ENCODE assay signal across 19 mouse cellular contexts in the genomic region with DNA sequence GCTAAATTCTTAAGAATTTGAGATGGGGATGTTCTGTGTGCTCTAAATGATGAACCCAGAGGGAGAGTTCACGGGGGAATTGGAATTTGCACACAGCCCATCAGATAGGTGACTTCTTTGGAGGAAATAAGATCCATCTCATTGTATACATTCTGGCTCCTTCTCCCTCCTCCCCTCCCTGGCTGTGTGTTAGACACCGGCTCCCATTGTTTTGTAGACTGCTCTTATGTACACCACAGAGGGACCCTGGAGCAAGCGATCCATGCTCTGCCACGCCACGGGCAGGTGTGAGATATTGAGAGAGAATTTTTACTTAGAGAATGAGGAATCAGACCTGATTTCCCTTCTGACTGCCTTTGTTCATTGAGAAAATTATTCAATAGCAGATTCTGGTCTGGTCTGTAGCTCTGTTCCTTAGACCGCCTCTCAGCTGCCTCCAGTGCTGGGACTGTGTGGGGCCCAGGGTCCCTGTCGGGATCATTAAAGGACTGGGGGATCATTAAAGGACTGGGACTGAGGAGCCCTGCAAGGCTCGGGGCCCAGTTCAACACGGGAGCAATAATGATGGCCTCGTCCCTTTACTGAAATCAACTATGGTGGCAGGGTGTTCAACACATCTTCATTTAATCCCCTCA.
DNase-seq lines count a peak whose midpoint lies in the region; ATAC-seq and TF ChIP-seq lines count a peak whose summit lies in the region.
"Had no signal": no experiment of that assay in that cellular context is flagged by ENCODE, and none has a peak within 500 bp of the region (broad histone marks: within the 10 kb centered on the region; RNA-seq: fewer than 3 reads in every experiment).

No protein-coding gene starts in this region.

- H3K27me3 ChIP-seq in cerebellum, adult 2 months (ENCODE audit: control insufficient read depth, insufficient read depth, low read length) = no peaks in the 10 kb centered on the region
- H3K27me3 ChIP-seq in hindbrain, embryonic 12.5 days = no peaks in the 10 kb centered on the region
- H3K27me3 ChIP-seq in hindbrain, embryonic 16.5 days (replicated peaks; ENCODE audit: control insufficient read depth, insufficient read depth, low read length) = no peaks in the 10 kb centered on the region; the same call in 1 of the 2 replicates
- H3K27me3 ChIP-seq in forebrain, embryonic 14.5 days (replicated peaks; ENCODE audit: control insufficient read depth, insufficient read depth, low read length) = no peaks in the 10 kb centered on the region
- H3K27me3 ChIP-seq in midbrain, postnatal 0 days (ENCODE audit: insufficient read depth, low read length) = no peaks in the 10 kb centered on the region
- H3K27me3 ChIP-seq: neural tube, embryonic 12.5 days had no signal

- H3K27ac ChIP-seq in cerebellum, adult 2 months (ENCODE audit: insufficient read depth, low read length) = 0 out of 2 replicates have a peak overlapping the region, but pooled peaks have one; percentile 28
- H3K27ac ChIP-seq in hindbrain, embryonic 12.5 days = peak overlapping the region; percentile 46; the same call in 1 of the 2 replicates
- H3K27ac ChIP-seq in hindbrain, embryonic 16.5 days (ENCODE audit: low read depth, low read length) = no peak overlapping the region
- peak overlapping the region; percentile 48; the same call in 1 of the 2 replicates for H3K27ac ChIP-seq in forebrain, embryonic 14.5 days (ENCODE audit: low read depth, low read length)
- H3K27ac ChIP-seq in midbrain, postnatal 0 days (ENCODE audit: low read depth, low read length) = no peak overlapping the region
- H3K27ac ChIP-seq: limb, embryonic 10.5 days; neural tube, embryonic 12.5 days had no signal

- no peaks in the 10 kb centered on the region for H3K9me3 ChIP-seq in hindbrain, embryonic 12.5 days (replicated peaks)
- no peaks in the 10 kb centered on the region for H3K9me3 ChIP-seq in hindbrain, embryonic 16.5 days (ENCODE audit: control insufficient read depth, low read length)
- no peaks in the 10 kb centered on the region for H3K9me3 ChIP-seq in forebrain, embryonic 14.5 days (replicated peaks; ENCODE audit: control insufficient read depth, low read length)
- H3K9me3 ChIP-seq in midbrain, postnatal 0 days (ENCODE audit: low read length) = no peaks in the 10 kb centered on the region
- H3K9me3 ChIP-seq: limb, embryonic 10.5 days had no signal

- H3K4me2 ChIP-seq in hindbrain, embryonic 12.5 days (replicated peaks) = no peak overlapping the region
- no peak overlapping the region for H3K4me2 ChIP-seq in hindbrain, embryonic 16.5 days (ENCODE audit: low read length)
- no peak overlapping the region for H3K4me2 ChIP-seq in forebrain, embryonic 14.5 days (ENCODE audit: low read length)
- no peak overlapping the region for H3K4me2 ChIP-seq in midbrain, postnatal 0 days (ENCODE audit: low read depth, low read length, poor library complexity, severe bottlenecking)
- H3K4me2 ChIP-seq: liver, embryonic 11.5 days; neural tube, embryonic 12.5 days had no signal

- TF ChIP-seq POLR2A in cerebellum, adult 2 months (IDR thresholded peaks at IDR 0.05; ENCODE audit: borderline replicate concordance, insufficient read depth, low read length) = no peak

- ATAC-seq in hindbrain, embryonic 12.5 days (ENCODE audit: low FRiP score) = peak; percentile 62
- ATAC-seq in hindbrain, embryonic 16.5 days = no peak
- no peak for ATAC-seq in forebrain, embryonic 14.5 days
- 0 out of 2 replicates have a peak, but pooled peaks have one; percentile 31 for ATAC-seq in midbrain, postnatal 0 days (ENCODE audit: low FRiP score)

- peaks cover 48% of the 10 kb centered on the region for H3K4me1 ChIP-seq in cerebellum, adult 2 months (ENCODE audit: control insufficient read depth, insufficient read depth, low read length)
- peaks cover 18% of the 10 kb centered on the region for H3K4me1 ChIP-seq in hindbrain, embryonic 12.5 days
- peaks cover 7% of the 10 kb centered on the region; the same call in 1 of the 2 replicates for H3K4me1 ChIP-seq in hindbrain, embryonic 16.5 days (ENCODE audit: control insufficient read depth, insufficient read depth, low read depth, low read length)
- H3K4me1 ChIP-seq in forebrain, embryonic 14.5 days (ENCODE audit: control insufficient read depth, insufficient read depth, low read length) = peaks cover 20% of the 10 kb centered on the region
- no peaks in the 10 kb centered on the region for H3K4me1 ChIP-seq in midbrain, postnatal 0 days (ENCODE audit: insufficient read depth, low read length)

- WGBS in cerebellum, adult 2 months = 81% methylated on average over 10 of the region's 10 CpGs
- 42% methylated on average over 10 of the region's 10 CpGs for WGBS in hindbrain, embryonic 12.5 days
- WGBS in hindbrain, embryonic 16.5 days = 43% methylated on average over 10 of the region's 10 CpGs
- 16% methylated on average over 10 of the region's 10 CpGs for WGBS in forebrain, embryonic 14.5 days
- WGBS in midbrain, postnatal 0 days = 32% methylated on average over 10 of the region's 10 CpGs

- no peak for DNase-seq in cerebellum, adult 2 months
- DNase-seq in cerebellum, adult 9-11 months = no peak
- DNase-seq in forebrain, embryonic 14.5 days (ENCODE audit: low spot score) = no peak
- DNase-seq in midbrain, postnatal 0 days (ENCODE audit: low spot score) = no peak
- no peak for DNase-seq in adrenal gland, postnatal 36 days
- DNase-seq in urinary bladder, adult 18-20 months (ENCODE audit: low spot score in 2 of 2) = no peak
- DNase-seq: adrenal gland, adult 8-10 months; cerebellum, adult 18-20 months; gastrocnemius, postnatal 25 days; heart, postnatal 10 days; kidney, adult 8-10 months; lung, adult 2 months; lung, postnatal 36 days; thymus, postnatal 36 days had no signal

- H3K4me3 ChIP-seq in cerebellum, adult 2 months (replicated peaks; ENCODE audit: insufficient read depth, low read depth, low read length) = no peak overlapping the region
- no peak overlapping the region for H3K4me3 ChIP-seq in hindbrain, embryonic 12.5 days
- no peak overlapping the region for H3K4me3 ChIP-seq in hindbrain, embryonic 16.5 days (ENCODE audit: low read length)
- H3K4me3 ChIP-seq in forebrain, embryonic 14.5 days (ENCODE audit: low read depth, low read length) = no peak overlapping the region
- H3K4me3 ChIP-seq in midbrain, postnatal 0 days (ENCODE audit: low read depth, low read length) = no peak overlapping the region
- H3K4me3 ChIP-seq: limb, embryonic 10.5 days; neural tube, embryonic 12.5 days had no signal

- no peak for TF ChIP-seq CTCF in cerebellum, adult 2 months (IDR thresholded peaks at IDR 0.05; ENCODE audit: borderline replicate concordance, insufficient read depth, low read depth, low read length)
- no peak for TF ChIP-seq CTCF in midbrain, postnatal 0 days (IDR thresholded peaks at IDR 0.05)

- no peak overlapping the region for H3K9ac ChIP-seq in hindbrain, embryonic 12.5 days
- no peak overlapping the region for H3K9ac ChIP-seq in hindbrain, embryonic 16.5 days (ENCODE audit: low read depth, low read length)
- no peak overlapping the region for H3K9ac ChIP-seq in forebrain, embryonic 14.5 days (ENCODE audit: low read length)
- H3K9ac ChIP-seq in midbrain, postnatal 0 days (replicated peaks; ENCODE audit: low read length, poor library complexity, severe bottlenecking) = no peak overlapping the region
- H3K9ac ChIP-seq: neural tube, embryonic 12.5 days had no signal

- H3K36me3 ChIP-seq in hindbrain, embryonic 12.5 days = no peaks in the 10 kb centered on the region
- no peaks in the 10 kb centered on the region for H3K36me3 ChIP-seq in hindbrain, embryonic 16.5 days (ENCODE audit: control insufficient read depth, insufficient read depth, low read length)
- no peaks in the 10 kb centered on the region; the same call in 1 of the 2 replicates for H3K36me3 ChIP-seq in forebrain, embryonic 14.5 days (ENCODE audit: control insufficient read depth, insufficient read depth, low read length)
- H3K36me3 ChIP-seq in midbrain, postnatal 0 days (ENCODE audit: insufficient read depth, low read length) = no peaks in the 10 kb centered on the region
- H3K36me3 ChIP-seq: limb, embryonic 10.5 days; neural tube, embryonic 12.5 days had no signal

Comparison
In these comparisons a context has a peak if more than half of its experiments do, and no peak if none do; other contexts are left out.
1. H3K27ac ChIP-seq: peak in cerebellum, adult 2 months (single experiment), hindbrain, embryonic 12.5 days (single experiment) and forebrain, embryonic 14.5 days (single experiment); none in hindbrain, embryonic 16.5 days (single experiment) and midbrain, postnatal 0 days (single experiment).
2. ATAC-seq: peak in hindbrain, embryonic 12.5 days (single experiment) and midbrain, postnatal 0 days (single experiment); none in hindbrain, embryonic 16.5 days (single experiment) and forebrain, embryonic 14.5 days (single experiment).